Mouse (Mus musculus): ENCODE results near the gene Casz1.

DNA sequence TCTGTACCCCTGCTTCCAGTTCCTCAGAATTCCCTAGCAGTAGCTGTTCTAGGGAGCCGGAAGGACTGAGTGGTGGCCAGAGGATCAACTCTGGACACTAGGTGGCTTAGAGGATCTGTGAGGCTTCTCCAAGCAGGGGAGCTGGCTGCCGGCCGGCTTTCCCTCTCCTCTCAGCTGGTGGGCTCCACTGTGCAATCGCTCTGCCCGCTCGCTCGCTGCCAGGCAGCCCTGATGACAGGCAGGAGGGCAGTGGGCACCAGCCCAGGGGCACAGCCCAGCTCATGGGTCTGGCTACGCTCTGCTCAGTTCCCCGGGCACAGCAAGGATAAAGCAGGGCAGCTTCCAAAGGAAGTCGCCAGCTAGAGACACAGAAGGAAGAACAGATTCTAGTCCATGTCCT is 7.7 kb downstream of the Casz1 start:
- TF ChIP-seq CTCF (IDR thresholded peaks at IDR 0.05; ENCODE audit: low read depth) (peak; percentile 22), EP300 (IDR thresholded peaks at IDR 0.05; ENCODE audit: low read depth) (no peak)

Data from liver, embryonic 14.5 days (tissue).